Mouse (Mus musculus): Measurements from ENCODE around the gene Crls1.

GRCm38 (mm10) chr2:132861456-132861855 lies 15.0 kb downstream of the Crls1 start:
- TF ChIP-seq CTCF (IDR thresholded peaks at IDR 0.05; ENCODE audit: borderline replicate concordance, extremely low read depth, insufficient read depth, insufficient read length), result no peak
- no peak for TF ChIP-seq POLR2A (IDR thresholded peaks at IDR 0.05; ENCODE audit: borderline replicate concordance, extremely low read depth, insufficient read depth, insufficient read length, poor library complexity, severe bottlenecking)

All from brain, embryonic 14.5 days (tissue).